Mouse (Mus musculus) forebrain, postnatal 0 days (tissue): ENCODE measurements around the gene Mlc1. TPM values are rescaled to one million over a fixed set of nuclear protein-coding genes. Genes with fewer than 3 reads are reported as not detected.

Source experiments
- ATAC-seq: fragments of 200-750 bp; cut with Nextera tagmentation; 2 replicates; pipeline ENCODE4 v1.8.0; 2017; ENCODE audit warnings: mild to moderate bottlenecking, moderate library complexity
- DNase-seq: peaks from one replicate; pipeline ENCODE4 v3.0.0-alpha.2; 2015
- H3K27ac ChIP-seq: fragments of 300-500 bp; sonication (generic); 2 replicates; pipeline ENCODE4 v1.5.1; 2014; ENCODE audit warnings: low read depth, mild to moderate bottlenecking, antibody characterized with exemption, low read length, moderate library complexity, mixed read lengths
- H3K27me3 ChIP-seq: fragments of 300-500 bp; sonication (generic); 2 replicates; pipeline ENCODE4 v1.6.1; 2014; ENCODE audit warnings: mild to moderate bottlenecking, low read length, mixed read lengths; ENCODE audit not compliant: insufficient read depth
- H3K36me3 ChIP-seq: fragments of 300-500 bp; sonication (generic); 2 replicates; pipeline ENCODE4 v1.6.1; 2014; ENCODE audit warnings: mild to moderate bottlenecking, moderate library complexity; ENCODE audit not compliant: insufficient read depth
- H3K4me1 ChIP-seq: fragments of 300-500 bp; sonication (generic); 2 replicates; pipeline ENCODE4 v1.6.1; 2014; ENCODE audit warnings: antibody characterized with exemption; ENCODE audit not compliant: insufficient read depth
- H3K4me2 ChIP-seq: fragments of 300-500 bp; sonication (generic); 2 replicates; pipeline ENCODE4 v1.6.1; 2014; ENCODE audit warnings: low read depth, mild to moderate bottlenecking, moderate library complexity
- H3K4me3 ChIP-seq: fragments of 300-500 bp; sonication (generic); 2 replicates; pipeline ENCODE4 v1.5.1; 2014; ENCODE audit warnings: low read depth, low read length, mixed read lengths
- H3K9ac ChIP-seq: fragments of 300-500 bp; sonication (generic); 2 replicates; pipeline ENCODE4 v1.6.1; 2014; ENCODE audit warnings: mild to moderate bottlenecking
- H3K9me3 ChIP-seq: fragments of 300-500 bp; sonication (generic); 2 replicates; pipeline ENCODE4 v1.6.1; 2016; ENCODE audit warnings: low read length
- CTCF ChIP-seq: sonication (generic); IDR thresholded peaks from 2 replicates; pipeline ENCODE4 v1.5.1; 2016; ENCODE audit warnings: antibody characterized with exemption, control low read depth, low read depth
- WGBS: fragments of 180-500 bp; shearing (Covaris S2); extraction: QIAGEN DNeasy Blood & Tissue Kit; methylation state at CpG from one replicate; pipeline ENCODE4 v1.1.7; 2014; 5-methylcytosine and 5-hydroxymethylcytosine counted together
- polyA plus RNA-seq: library from polyadenylated mRNA; unstranded; fragments of >200 nt; fragmentation: Nextera tagmentation; extraction: Ambion mirVana; gene quantifications from 2 replicates; pipeline ENCODE4 v1.2.1, GENCODE M21; 2015
- total RNA-seq: library from RNA; depleted of rRNA; stranded (reverse); fragments of >200 nt; gene quantifications from 2 replicates; pipeline ENCODE4 v1.2.3, GENCODE M21; 2014; rRNA removed

The Mlc1 gene
- total and polyA plus RNA-seq, 2 experiments from 2014 or later = 69.7 to 86.6 TPM

- DNase-seq = no peak
- no peak for ATAC-seq
Measured at GRCm38 (mm10) chr15:88920065-88920464, 58.7 kb downstream of the Mlc1 start.

GRCm38 (mm10) chr15:88919328-88919727 lies 59.5 kb downstream of the Mlc1 start:
- WGBS = 86% methylated on average over 12 of the region's 12 CpGs
- Histone ChIP-seq H3K4me3 (no peak overlapping the region), H3K9ac (no peak overlapping the region), H3K27ac (no peak overlapping the region), H3K9me3 (no peaks in the 10 kb centered on the region), H3K36me3 (no peaks in the 10 kb centered on the region), H3K4me1 (no peaks in the 10 kb centered on the region), H3K27me3 (no peaks in the 10 kb centered on the region), H3K4me2 (no peak overlapping the region)
- ATAC-seq (no peak), DNase-seq (no peak)
- TF ChIP-seq CTCF = no peak

More at GRCm38 (mm10) chr15:88920065-88920464, 58.7 kb downstream of the Mlc1 start:
- H3K27me3 ChIP-seq = no peaks in the 10 kb centered on the region
- TF ChIP-seq CTCF = no peak
- H3K9me3 ChIP-seq = no peaks in the 10 kb centered on the region
- H3K4me1 ChIP-seq = no peaks in the 10 kb centered on the region
- no peak overlapping the region for H3K9ac ChIP-seq
- H3K36me3 ChIP-seq = no peaks in the 10 kb centered on the region
- no peak overlapping the region for H3K4me3 ChIP-seq
- WGBS = 92% methylated on average over 1 of the region's 1 CpGs
- H3K27ac ChIP-seq = no peak overlapping the region
- no peak overlapping the region for H3K4me2 ChIP-seq

GRCm38 (mm10) chr15:88917126-88917525 lies 61.7 kb downstream of the Mlc1 start:
- H3K4me2 ChIP-seq = no peak overlapping the region
- H3K9me3 ChIP-seq = no peaks in the 10 kb centered on the region
- no peak for TF ChIP-seq CTCF
- H3K36me3 ChIP-seq = no peaks in the 10 kb centered on the region
- ATAC-seq (no peak), DNase-seq (no peak)
- no peaks in the 10 kb centered on the region for H3K4me1 ChIP-seq
- no peak overlapping the region for H3K4me3 ChIP-seq
- 96% methylated on average over 8 of the region's 8 CpGs for WGBS
- no peak overlapping the region for H3K27ac ChIP-seq
- no peak overlapping the region for H3K9ac ChIP-seq
- no peaks in the 10 kb centered on the region for H3K27me3 ChIP-seq

GRCm38 (mm10) chr15:88916366-88916765 lies 62.4 kb downstream of the Mlc1 start:
- ATAC-seq (no peak), DNase-seq (no peak)
- H3K4me2 ChIP-seq = no peak overlapping the region
- H3K4me3 ChIP-seq = no peak overlapping the region
- WGBS = 32% methylated on average over 3 of the region's 3 CpGs
- no peak overlapping the region for H3K27ac ChIP-seq
- H3K4me1 ChIP-seq = no peaks in the 10 kb centered on the region
- no peak overlapping the region for H3K9ac ChIP-seq
- no peaks in the 10 kb centered on the region for H3K27me3 ChIP-seq
- no peaks in the 10 kb centered on the region for H3K9me3 ChIP-seq
- TF ChIP-seq CTCF = no peak
- H3K36me3 ChIP-seq = no peaks in the 10 kb centered on the region

DNA sequence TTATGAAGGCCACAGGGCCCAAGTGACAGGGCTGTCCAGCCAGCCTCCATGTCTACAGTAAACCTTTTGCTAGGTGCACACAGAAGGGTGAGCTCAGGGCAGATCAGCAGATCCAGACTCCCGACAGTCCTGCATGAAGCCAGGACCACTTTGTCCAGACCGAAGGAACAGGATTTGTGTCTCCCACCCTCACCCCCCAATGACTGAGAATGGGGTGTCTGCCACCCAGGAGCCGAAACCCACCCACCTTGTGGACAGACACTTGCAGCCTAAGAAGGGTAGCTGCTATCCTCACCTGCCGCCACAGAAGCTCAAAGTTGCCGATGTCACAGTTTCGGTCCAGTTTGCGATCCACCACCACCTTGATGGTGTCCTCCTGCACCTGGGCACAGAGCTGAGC lies 63.8 kb downstream of the Mlc1 start:
- TF ChIP-seq CTCF = no peak
- ATAC-seq (no peak), DNase-seq (no peak)
- WGBS = 96% methylated on average over 7 of the region's 7 CpGs
- Histone ChIP-seq H3K4me2 (no peak overlapping the region), H3K4me1 (no peaks in the 10 kb centered on the region), H3K27ac (no peak overlapping the region), H3K4me3 (no peak overlapping the region), H3K9me3 (no peaks in the 10 kb centered on the region), H3K36me3 (no peaks in the 10 kb centered on the region), H3K27me3 (no peaks in the 10 kb centered on the region), H3K9ac (no peak overlapping the region)

DNA sequence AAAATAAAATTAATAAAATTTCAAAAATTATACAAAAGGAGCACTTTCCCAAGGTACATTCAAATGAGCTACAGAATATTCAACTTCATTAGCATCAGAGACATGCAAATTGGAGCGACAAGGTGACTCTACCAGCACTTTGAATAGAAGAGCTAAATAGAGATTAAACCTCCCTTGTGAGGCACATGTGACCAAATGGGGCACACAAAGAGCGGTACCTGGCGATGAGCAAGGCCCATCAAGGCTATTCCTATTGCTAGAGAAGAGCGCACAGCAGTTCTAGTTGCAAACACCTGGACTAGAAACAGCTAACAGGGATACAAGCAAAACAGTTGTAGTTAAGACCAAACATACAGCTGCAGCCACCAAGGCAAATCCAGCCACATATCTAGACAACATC lies 72.5 kb downstream of the Mlc1 start:
- no peak overlapping the region for H3K27ac ChIP-seq
- no peak overlapping the region for H3K9ac ChIP-seq
- H3K36me3 ChIP-seq = no peaks in the 10 kb centered on the region
- DNase-seq = no peak
- H3K9me3 ChIP-seq = no peaks in the 10 kb centered on the region
- H3K4me3 ChIP-seq = no peak overlapping the region
- no peaks in the 10 kb centered on the region for H3K27me3 ChIP-seq
- peak; percentile 23; the same call in 1 of the 2 replicates for ATAC-seq
- H3K4me2 ChIP-seq = no peak overlapping the region
- 62% methylated on average over 4 of the region's 4 CpGs for WGBS
- no peaks in the 10 kb centered on the region for H3K4me1 ChIP-seq
- TF ChIP-seq CTCF = no peak

Other genes starting within 250 kb of the Mlc1 start
- 56.8 and 63.6 TPM in 2 replicates for gene Brd1, start 244.8 kb downstream of the Mlc1 start, total RNA-seq
- gene Brd1, start 244.8 kb downstream of the Mlc1 start, polyA plus RNA-seq = 10.6 and 13.0 TPM in 2 replicates
- 21.8 and 28.7 TPM in 2 replicates for gene Zbed4, start 227.3 kb downstream of the Mlc1 start, total RNA-seq
- gene Zbed4, start 227.3 kb downstream of the Mlc1 start, polyA plus RNA-seq = 4.0 and 6.1 TPM in 2 replicates
- 10.2 and 11.9 TPM in 2 replicates for gene Alg12, start 159.7 kb downstream of the Mlc1 start, total RNA-seq
- 5.5 and 7.6 TPM in 2 replicates for gene Alg12, start 159.7 kb downstream of the Mlc1 start, polyA plus RNA-seq
- gene Creld2, start 159.4 kb downstream of the Mlc1 start, total RNA-seq = 30.9 and 31.6 TPM in 2 replicates
- 40.2 and 43.9 TPM in 2 replicates for gene Creld2, start 159.4 kb downstream of the Mlc1 start, polyA plus RNA-seq
- 65.5 and 70.6 TPM in 2 replicates for gene Pim3, start 116.8 kb downstream of the Mlc1 start, total RNA-seq
- 61.9 and 65.2 TPM in 2 replicates for gene Pim3, start 116.8 kb downstream of the Mlc1 start, polyA plus RNA-seq
- 0.15 and 0.52 TPM in 2 replicates for gene Ttll8, start 24.6 kb downstream of the Mlc1 start, total RNA-seq
- gene Ttll8, start 24.6 kb downstream of the Mlc1 start, polyA plus RNA-seq = 0.05 and 0.29 TPM in 2 replicates
- 0.05 TPM in 1 of 2 replicates, not detected in the other for gene Mov10l1, start 3.9 kb upstream of the Mlc1 start, total RNA-seq
- gene Mov10l1, start 3.9 kb upstream of the Mlc1 start, polyA plus RNA-seq = 0.16 TPM in 1 of 2 replicates, not detected in the other
- gene Panx2, start 80.7 kb upstream of the Mlc1 start, total RNA-seq = 8.1 and 10.7 TPM in 2 replicates
- gene Panx2, start 80.7 kb upstream of the Mlc1 start, polyA plus RNA-seq = 4.1 and 6.3 TPM in 2 replicates
- 33.5 and 35.0 TPM in 2 replicates for gene Trabd, start 96.1 kb upstream of the Mlc1 start, total RNA-seq
- gene Trabd, start 96.1 kb upstream of the Mlc1 start, polyA plus RNA-seq = 17.1 and 21.9 TPM in 2 replicates
- 45.9 and 47.9 TPM in 2 replicates for gene Selenoo, start 110.1 kb upstream of the Mlc1 start, total RNA-seq
- gene Selenoo, start 110.1 kb upstream of the Mlc1 start, polyA plus RNA-seq = 19.6 and 20.7 TPM in 2 replicates
- gene Tubgcp6, start 144.1 kb upstream of the Mlc1 start, total RNA-seq = 24.6 and 42.4 TPM in 2 replicates
- 7.4 and 8.8 TPM in 2 replicates for gene Tubgcp6, start 144.1 kb upstream of the Mlc1 start, polyA plus RNA-seq
- gene Hdac10, start 149.7 kb upstream of the Mlc1 start, total RNA-seq = 33.1 and 44.3 TPM in 2 replicates
- gene Hdac10, start 149.7 kb upstream of the Mlc1 start, polyA plus RNA-seq = 27.9 and 30.1 TPM in 2 replicates
- 1.8 and 3.4 TPM in 2 replicates for gene Mapk12, start 161.7 kb upstream of the Mlc1 start, total RNA-seq
- gene Mapk12, start 161.7 kb upstream of the Mlc1 start, polyA plus RNA-seq = 2.0 and 2.8 TPM in 2 replicates
- 35.2 and 35.8 TPM in 2 replicates for gene Mapk11, start 170.6 kb upstream of the Mlc1 start, total RNA-seq
- gene Mapk11, start 170.6 kb upstream of the Mlc1 start, polyA plus RNA-seq = 16.2 and 21.3 TPM in 2 replicates
- gene Plxnb2, start 201.8 kb upstream of the Mlc1 start, total RNA-seq = 126 and 138 TPM in 2 replicates
- gene Plxnb2, start 201.8 kb upstream of the Mlc1 start, polyA plus RNA-seq = 45.2 and 52.8 TPM in 2 replicates
- 73.7 and 89.6 TPM in 2 replicates for gene Dennd6b, start 217.5 kb upstream of the Mlc1 start, total RNA-seq
- 43.4 and 53.3 TPM in 2 replicates for gene Dennd6b, start 217.5 kb upstream of the Mlc1 start, polyA plus RNA-seq
- 252 and 296 TPM in 2 replicates for gene Ppp6r2, start 232.5 kb upstream of the Mlc1 start, total RNA-seq
- 70.0 and 77.2 TPM in 2 replicates for gene Ppp6r2, start 232.5 kb upstream of the Mlc1 start, polyA plus RNA-seq